Mouse (Mus musculus) E14TG2a.4 (cell line): Measurements from ENCODE around the gene Dcun1d3.

ENCODE experiments used
- CTCF ChIP-seq: conservative IDR thresholded peaks from 2 replicates; pipeline ENCODE4 v1.5.1; 2014; ENCODE audit warnings: low read length
- NANOG ChIP-seq: IDR thresholded peaks from 2 replicates; pipeline ENCODE4 v1.6.1; 2014; ENCODE audit warnings: borderline replicate concordance, low read length, mixed read lengths
- POU5F1 ChIP-seq: IDR thresholded peaks from 2 replicates; pipeline ENCODE4 v1.6.1; 2014; ENCODE audit warnings: low read length, borderline replicate concordance

DNA sequence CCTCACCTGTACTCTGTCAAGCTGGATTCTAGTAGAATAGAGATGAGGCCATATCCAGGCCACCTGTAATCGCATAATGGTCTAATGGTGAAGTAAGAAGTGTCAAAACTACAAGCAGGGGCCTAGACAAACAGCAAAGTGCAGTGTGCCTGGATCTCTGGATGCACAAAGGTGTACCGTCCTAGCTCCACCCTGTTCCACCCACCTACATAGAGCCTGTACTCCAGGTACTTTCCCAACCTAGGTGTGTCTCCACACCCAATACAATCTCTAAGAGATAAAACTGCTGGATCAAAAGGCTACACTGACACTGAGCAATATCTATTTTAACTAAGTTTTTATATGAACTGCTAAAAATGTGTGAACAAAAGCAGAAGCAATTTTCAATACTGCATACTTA lies 35.5 kb downstream of the Dcun1d3 start:
- TF ChIP-seq CTCF (no peak), NANOG (no peak), POU5F1 (no peak)
